Mouse (Mus musculus) heart, postnatal 25 days (tissue): ENCODE measurements around the gene Olfr330. TPM values are rescaled to one million over a fixed set of nuclear protein-coding genes. Genes with fewer than 3 reads are reported as not detected.
A peak's percentile ranks its signal among the peaks of the same experiment; 100 is the strongest.
"Not testable (repeated sequence)": the region's sequence is repeated elsewhere in the genome, so short reads cannot be mapped to it uniquely, and the experiment has no call there.

ENCODE experiments used
- DNase-seq: peaks from one replicate; pipeline ENCODE4 v3.0.0; 2022; ENCODE audit warnings: low spot score
- intact Hi-C: fragments of 180-260 bp; cut with DNase I; formaldehyde crosslinking; loops from one replicate; pipeline ENCODE4 v1.15.1; 2025
- total RNA-seq, 2 experiments: library from RNA; stranded (reverse); gene quantifications; 2 replicates each; pipeline ENCODE4 v1.2.3; 2021

Gene Olfr330
- total RNA-seq: not detected

DNA sequence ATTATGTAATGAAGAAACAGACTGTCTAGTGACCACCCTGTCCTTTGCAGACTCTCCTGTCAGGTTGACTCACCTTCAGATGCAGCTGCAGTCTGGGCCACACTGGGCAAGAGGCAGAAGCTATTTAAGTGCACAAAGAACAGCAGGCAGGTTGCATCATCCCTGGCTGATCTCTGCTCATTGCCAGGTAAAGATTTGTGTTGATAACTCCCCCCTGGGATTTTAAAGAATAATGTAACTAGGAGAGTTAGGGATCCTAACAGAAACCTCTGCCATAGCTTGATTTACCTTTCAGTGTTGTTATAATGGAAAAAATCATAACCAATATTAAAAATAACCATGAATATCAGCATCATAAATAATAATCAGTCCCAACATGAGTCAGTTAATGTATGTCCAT is at the start of gene Olfr330:
TSS of gene Olfr330 (minus strand) at position 101 of the 400 bp plus-strand sequence.
- DNase-seq, intact Hi-C loops: not testable (repeated sequence)

DNA sequence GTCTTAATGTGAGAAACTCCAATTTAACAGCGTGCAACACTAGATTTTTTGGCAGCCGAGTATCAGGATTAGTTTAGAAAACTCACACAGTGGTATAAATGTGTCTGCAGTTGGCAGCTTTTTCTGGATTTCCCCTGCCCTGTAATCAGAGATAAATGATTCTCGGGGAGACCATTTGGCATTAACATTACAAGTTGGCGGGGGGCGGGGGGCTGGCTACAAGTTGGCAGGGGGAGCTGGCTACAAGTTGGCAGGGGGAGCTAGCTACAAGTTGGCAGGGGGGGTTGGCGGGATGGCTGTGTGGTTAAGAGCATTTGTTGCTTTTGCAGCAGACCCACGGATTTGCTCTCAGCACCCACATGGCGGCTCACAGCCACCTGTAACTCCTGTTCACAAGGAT is 44.0 kb upstream of the Olfr330 start:
- no peak for DNase-seq

DNA sequence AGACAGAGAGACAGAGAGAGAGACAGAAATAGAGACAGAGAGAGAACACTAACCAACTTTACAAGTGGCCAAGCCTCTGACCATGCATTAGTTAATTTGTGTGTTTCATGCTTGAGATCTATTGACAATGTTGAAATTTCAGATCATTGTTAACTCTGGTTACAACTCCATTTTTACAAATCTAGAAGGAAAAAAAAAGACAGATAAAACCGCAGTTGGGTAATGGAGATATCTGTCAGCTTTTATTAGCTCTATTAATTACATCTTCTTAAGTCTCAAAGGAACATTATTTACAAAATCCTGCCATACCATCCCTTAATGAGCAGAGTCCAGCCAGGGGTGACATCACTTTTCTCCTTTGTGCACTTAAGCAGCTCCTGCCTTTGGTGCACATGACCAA is 42.8 kb upstream of the Olfr330 start, which contains the start of gene Olfr325:
TSS of gene Olfr325 (plus strand) at position 301 of the 400 bp plus-strand sequence.
- DNase-seq: no peak
- intact Hi-C loops: no loop called here

More for the DNA sequence above, 44.0 kb upstream of the Olfr330 start:
- intact Hi-C loops: no loop called here

DNA sequence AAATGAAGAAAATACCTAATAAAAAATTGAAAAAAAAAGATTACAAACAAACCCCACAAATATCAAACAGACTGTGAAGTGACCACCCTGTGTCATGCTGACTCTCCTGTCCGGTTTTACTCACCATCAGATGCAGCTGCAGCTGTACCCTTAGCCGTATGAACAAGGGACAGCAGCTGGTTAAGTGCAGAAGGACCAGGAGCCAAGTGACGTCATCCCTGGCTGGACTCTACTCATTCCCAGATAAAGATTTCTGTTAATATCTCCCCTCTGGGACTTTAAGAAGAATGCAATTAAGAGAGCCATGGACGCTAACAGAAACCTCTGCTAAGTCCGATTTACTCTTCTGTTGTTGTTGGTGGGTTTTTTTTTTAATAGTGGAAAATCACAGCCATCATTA is 35.8 kb upstream of the Olfr330 start, which contains the start of gene Olfr224:
TSS of gene Olfr224 (minus strand) at position 149 of the 400 bp plus-strand sequence.
- intact Hi-C loops: no loop called here
- DNase-seq: peak; percentile 10

DNA sequence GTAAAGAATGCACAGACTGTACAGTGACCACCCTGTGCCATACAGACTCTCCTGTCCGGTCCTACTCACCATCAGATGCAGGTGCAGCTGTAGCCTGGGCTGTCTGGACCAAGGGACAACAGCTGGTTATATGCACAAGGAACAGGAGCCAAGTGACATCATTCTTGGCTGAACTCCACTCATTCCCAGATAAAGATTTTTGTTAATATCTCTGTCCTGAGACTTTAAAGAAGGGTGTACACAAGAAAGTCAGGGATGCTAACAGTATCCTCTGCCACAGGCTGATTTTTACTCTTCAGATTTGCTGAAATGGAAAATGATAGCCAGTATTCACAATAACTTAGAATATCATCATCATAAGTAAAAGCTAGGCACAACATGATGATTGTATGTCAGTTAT is 20.9 kb upstream of the Olfr330 start, which contains the start of gene Olfr328:
TSS of gene Olfr328 (minus strand) at position 101 of the 400 bp plus-strand sequence.
- intact Hi-C loops: no loop called here
- no peak for DNase-seq

DNA sequence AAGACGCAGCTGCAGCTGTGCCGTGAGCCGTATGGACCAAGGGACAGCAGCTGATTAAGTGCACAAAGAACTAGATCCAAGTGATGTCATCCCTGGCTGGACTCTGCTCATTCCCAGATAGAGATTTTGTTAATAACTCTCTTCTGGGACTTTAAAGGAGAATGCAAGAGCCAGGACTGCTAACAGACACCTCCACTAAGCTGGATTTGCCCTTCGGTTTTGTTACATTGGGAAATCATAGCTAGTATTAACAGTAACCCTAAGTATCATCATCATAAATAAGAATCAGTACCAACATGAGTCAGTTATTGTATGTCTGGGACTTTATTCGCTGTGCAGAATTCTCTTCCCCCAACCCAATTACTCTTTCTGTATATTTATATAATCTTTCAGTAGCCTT is 11.7 kb upstream of the Olfr330 start, which contains the start of gene Olfr329-ps:
TSS of gene Olfr329-ps (minus strand) at position 101 of the 400 bp plus-strand sequence.
- no peak for DNase-seq
- intact Hi-C loops: no loop called here

DNA sequence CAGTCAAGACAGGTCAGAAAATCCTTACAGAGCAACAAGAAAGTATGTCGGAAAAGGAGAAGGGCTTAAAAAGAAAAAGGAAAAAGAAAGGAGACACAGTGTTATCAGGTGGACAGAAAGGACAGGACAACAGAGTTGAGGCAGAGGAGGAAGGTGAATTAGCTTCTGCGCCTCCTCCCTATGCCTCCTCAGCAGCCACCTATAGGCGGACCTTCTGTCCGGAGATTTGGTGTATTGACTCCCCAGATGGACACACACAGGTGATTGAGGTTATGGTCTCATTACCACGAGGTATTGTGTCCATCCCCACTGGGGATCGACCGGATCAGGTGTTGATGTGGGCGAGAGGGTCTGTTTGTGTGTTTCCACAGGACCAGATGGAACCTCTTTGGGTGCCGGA is 14.9 kb downstream of the Olfr330 start:
- intact Hi-C loops: not testable (repeated sequence)
- peak; percentile 20 for DNase-seq

DNA sequence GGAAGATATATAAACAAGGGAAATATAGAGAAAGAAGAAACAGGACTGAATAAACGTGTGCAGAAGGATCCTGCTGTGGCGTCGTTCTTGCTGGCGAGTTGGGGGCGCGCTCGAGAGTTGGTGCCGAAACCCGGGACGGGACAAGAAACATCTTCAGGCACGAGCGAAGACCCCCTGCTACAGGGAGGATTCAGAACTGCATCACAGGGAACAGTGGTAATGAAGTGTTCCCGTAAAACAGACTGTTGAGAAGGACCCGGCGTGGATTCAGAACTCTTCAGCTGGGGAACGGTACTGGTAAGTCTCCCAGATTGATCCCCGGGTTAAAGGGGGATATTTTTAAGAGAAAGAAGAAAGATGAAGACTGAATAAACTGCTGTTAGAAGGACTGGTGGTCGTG is 15.7 kb downstream of the Olfr330 start:
- DNase-seq: peak; percentile 57
- intact Hi-C loops: not testable (repeated sequence)

DNA sequence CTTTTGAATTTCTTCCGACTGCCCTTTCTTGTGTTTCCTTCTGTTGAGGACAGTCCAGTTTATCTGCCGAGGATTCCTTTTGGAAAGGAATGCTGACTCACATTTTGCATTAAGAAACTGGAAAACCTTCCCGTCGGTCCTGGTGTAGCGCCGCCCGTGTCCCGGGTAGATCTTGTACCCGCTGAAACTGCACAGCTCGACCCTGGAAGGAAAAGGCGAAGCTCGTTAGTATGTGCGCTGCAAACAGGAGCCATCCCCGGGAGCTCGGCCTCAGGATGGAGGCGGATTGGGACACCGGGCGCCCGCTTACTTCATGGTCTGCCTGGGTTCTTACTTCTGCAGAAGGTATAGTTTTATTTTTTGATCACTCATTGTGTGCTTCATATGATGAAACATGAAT is 25.6 kb downstream of the Olfr330 start:
- DNase-seq, intact Hi-C loops: not testable (repeated sequence)

DNA sequence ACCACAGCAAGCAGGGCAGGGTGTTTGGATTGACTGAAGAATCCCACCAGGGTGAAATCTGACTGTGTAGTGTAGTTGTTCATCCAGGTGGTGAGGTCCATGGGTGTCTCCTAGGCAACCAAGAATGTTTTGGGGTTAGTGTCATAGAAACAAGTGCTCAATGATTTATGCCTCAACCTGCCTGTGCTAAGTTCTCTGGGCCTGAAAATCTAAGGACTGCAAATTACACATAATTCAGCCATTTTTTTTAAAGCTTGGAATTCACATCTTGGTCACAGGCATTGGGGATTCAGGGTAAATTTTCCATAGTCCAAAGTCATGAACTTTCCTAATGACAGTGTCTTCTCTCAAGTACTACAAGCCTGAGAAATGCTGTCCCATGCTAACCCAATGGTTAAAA is 32.2 kb downstream of the Olfr330 start, which contains the start of gene Olfr331:
TSS of gene Olfr331 (minus strand) at position 101 of the 400 bp plus-strand sequence.
- not testable (repeated sequence) for DNase-seq
- intact Hi-C loops: loop anchor here (5.0 kb wide), 2 partner anchors 135 to 200 kb away; no protein-coding TSS in a partner anchor

DNA sequence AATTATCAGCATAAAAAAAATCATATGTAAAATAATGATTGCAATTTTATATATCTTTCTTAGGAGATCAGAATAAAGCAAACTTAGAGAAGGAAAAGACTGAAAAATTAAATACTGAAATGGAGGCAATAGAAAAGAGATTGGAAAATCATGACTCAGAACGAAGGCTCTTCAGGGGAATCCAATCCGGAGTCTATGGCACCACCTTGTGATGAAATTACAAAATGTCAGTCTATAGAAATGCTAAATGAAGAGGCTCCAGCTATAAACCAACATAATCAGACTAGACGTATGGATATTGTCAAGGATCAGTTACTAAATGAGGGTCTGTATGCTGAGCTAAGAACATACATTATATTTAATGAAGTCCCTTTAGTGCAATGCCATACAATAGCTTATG is 35.3 kb downstream of the Olfr330 start:
- intact Hi-C loops: no loop called here
- DNase-seq: no peak

DNA sequence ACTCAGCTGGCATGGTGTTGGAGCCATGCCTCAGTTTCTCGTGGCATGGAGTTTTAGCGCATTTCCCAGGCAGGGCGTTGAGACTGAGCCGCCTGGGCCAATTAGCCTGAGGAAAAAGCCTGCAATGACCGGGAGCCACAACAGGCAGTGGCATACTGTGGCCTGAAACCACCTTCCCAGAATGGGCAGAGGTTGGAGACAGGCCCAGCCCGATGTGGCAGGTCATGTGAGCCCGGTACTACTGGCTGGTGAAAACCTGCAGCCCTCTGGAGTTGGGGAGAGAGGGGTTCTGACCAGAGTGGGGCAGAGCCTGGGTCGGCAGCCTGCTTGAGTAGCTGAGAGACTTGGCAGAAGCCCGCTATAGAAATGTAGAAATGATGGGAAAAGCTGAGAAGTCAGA is 35.9 kb downstream of the Olfr330 start:
- intact Hi-C loops: no loop called here
- peak; percentile 7 for DNase-seq

DNA sequence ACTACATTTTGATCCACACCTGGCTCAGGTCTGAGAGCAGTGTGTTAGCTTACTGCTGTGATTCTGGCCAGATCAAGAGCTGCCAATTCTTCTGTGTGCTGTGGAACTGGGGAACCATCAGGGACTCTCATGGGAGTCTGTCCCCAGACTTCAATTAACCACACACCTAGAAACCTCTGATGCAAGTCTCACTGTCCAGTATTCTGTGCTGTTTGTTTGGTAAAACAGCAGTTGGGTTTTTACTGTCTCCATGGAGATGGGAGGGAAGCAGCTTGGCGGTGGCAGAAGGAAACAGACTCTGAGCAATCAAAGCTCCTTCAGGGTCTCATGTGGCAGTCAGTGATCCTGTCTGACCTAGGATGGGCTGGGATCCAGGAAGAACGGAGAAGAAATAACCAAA is 42.2 kb downstream of the Olfr330 start, which contains the start of gene Olfr332:
TSS of gene Olfr332 (minus strand) at position 101 of the 400 bp plus-strand sequence.
- intact Hi-C loops: no loop called here
- DNase-seq: no peak

Other genes with a start within 250 kb of the Olfr330 start
- 1 to 10 TPM; 3.7 to 4.1 TPM for gene Zfp692, start 227.8 kb downstream of the Olfr330 start, total RNA-seq
- 10 to 100 TPM; 42.9 to 43.5 TPM for gene Zfp672, start 204.5 kb downstream of the Olfr330 start, total RNA-seq
- 10 to 100 TPM; 33.7 to 35.1 TPM for gene Sh3bp5l, start 204.1 kb downstream of the Olfr330 start, total RNA-seq
- gene Lypd8, start 155.8 kb downstream of the Olfr330 start, total RNA-seq: under 1 TPM in 1 of 2 experiments, not detected in 1; 0.31 TPM
- not detected for gene 1810065E05Rik, start 113.7 kb downstream of the Olfr330 start, total RNA-seq
- gene Gm12253, start 102.3 kb downstream of the Olfr330 start, total RNA-seq: not detected
- gene Lypd9, start 81.9 kb downstream of the Olfr330 start, total RNA-seq: not detected
- not detected for gene Olfr30, start 72.6 kb downstream of the Olfr330 start, total RNA-seq
- gene Olfr332, start 42.3 kb downstream of the Olfr330 start, total RNA-seq: not detected
- gene Olfr331, start 32.3 kb downstream of the Olfr330 start, total RNA-seq: not detected
- gene Olfr329-ps, start 11.6 kb upstream of the Olfr330 start, total RNA-seq: not detected
- not detected for gene Olfr328, start 20.8 kb upstream of the Olfr330 start, total RNA-seq
- gene Olfr224, start 35.7 kb upstream of the Olfr330 start, total RNA-seq: not detected
- not detected for gene Olfr325, start 42.9 kb upstream of the Olfr330 start, total RNA-seq
- not detected for gene Olfr324, start 60.3 kb upstream of the Olfr330 start, total RNA-seq
- gene 2210407C18Rik, start 81.2 kb upstream of the Olfr330 start, total RNA-seq: 10 to 100 TPM in 1 of 2 experiments, 1 to 10 TPM in 1; 8.1 to 18.7 TPM
- gene Olfr323, start 95.7 kb upstream of the Olfr330 start, total RNA-seq: not detected
- gene Trim58, start 105.6 kb upstream of the Olfr330 start, total RNA-seq: under 1 TPM in 1 of 2 experiments, not detected in 1; 0.10 TPM
- not detected for gene Olfr322, start 123.9 kb upstream of the Olfr330 start, total RNA-seq
- not detected for gene Olfr320, start 146.3 kb upstream of the Olfr330 start, total RNA-seq
- not detected for gene Olfr319, start 164.3 kb upstream of the Olfr330 start, total RNA-seq
- not detected for gene Olfr318, start 189.2 kb upstream of the Olfr330 start, total RNA-seq
- gene Olfr317, start 204.4 kb upstream of the Olfr330 start, total RNA-seq: not detected
- not detected for gene Olfr316, start 217.9 kb upstream of the Olfr330 start, total RNA-seq
- not detected for gene Olfr315, start 238.4 kb upstream of the Olfr330 start, total RNA-seq
- not detected for gene Olfr314, start 248.1 kb upstream of the Olfr330 start, total RNA-seq